Mouse (Mus musculus) bone marrow, adult 2 months (tissue): ENCODE data around the gene 2210408I21Rik.

Experiments
- CTCF ChIP-seq: fragments of 200-500 bp; IDR thresholded peaks from 2 replicates; pipeline ENCODE4 v1.5.1; 2011; ENCODE audit warnings: low read length, control low read depth; ENCODE audit not compliant: control insufficient read depth, insufficient read depth
- POLR2A ChIP-seq: fragments of 200-500 bp; IDR thresholded peaks from 2 replicates; pipeline ENCODE4 v1.6.1; 2011; ENCODE audit warnings: low read depth, mild to moderate bottlenecking, control low read depth, low read length, borderline replicate concordance; ENCODE audit not compliant: control insufficient read depth

DNA sequence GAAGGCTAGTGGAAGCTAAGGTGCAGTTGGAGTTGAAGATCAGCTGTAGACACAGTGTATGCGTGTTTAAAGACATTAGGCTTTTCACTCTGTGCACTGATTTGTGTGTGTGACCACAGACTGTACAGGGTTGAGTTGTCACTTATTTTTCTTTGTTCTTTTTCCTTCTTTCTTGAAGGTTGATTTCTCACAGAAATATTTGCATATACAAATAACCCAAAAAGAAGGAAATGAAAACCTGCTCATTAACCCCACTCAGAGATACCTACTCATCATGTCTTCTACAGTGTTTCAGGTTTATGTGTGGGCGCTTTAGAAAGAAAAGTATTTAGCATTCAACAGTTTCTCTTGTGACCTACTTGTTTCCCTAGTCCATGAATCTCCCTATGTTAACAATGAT, 5.5 kb downstream of the 2210408I21Rik start:
- TF ChIP-seq CTCF: no peak
- TF ChIP-seq POLR2A: no peak
